Mouse (Mus musculus): ENCODE results near the gene Tuba3a.
"Not testable (repeated sequence)": the region's sequence is repeated elsewhere in the genome, so short reads cannot be mapped to it uniquely, and the experiment has no call there.

The Tuba3a gene

GRCm38 (mm10) chr6:125307091-125307490 lies 21.2 kb upstream of the Tuba3a start:
- no peak for DNase-seq (ENCODE audit: low spot score)

- DNase-seq (ENCODE audit: low spot score), result no peak
Observed at GRCm38 (mm10) chr6:125305465-125305864, 19.6 kb upstream of the Tuba3a start.

- DNase-seq (ENCODE audit: low spot score), result not testable (repeated sequence)
Observed at GRCm38 (mm10) chr6:125304408-125304807, 18.6 kb upstream of the Tuba3a start.

- no peak for DNase-seq (ENCODE audit: low spot score)
Observed at GRCm38 (mm10) chr6:125303242-125303641, 17.4 kb upstream of the Tuba3a start.

GRCm38 (mm10) chr6:125302231-125302982 lies 16.6 kb upstream of the Tuba3a start:
- DNase-seq (ENCODE audit: low spot score), result no peak

GRCm38 (mm10) chr6:125300982-125301381 lies 15.1 kb upstream of the Tuba3a start:
- no peak for DNase-seq (ENCODE audit: low spot score)

GRCm38 (mm10) chr6:125297149-125297820 lies 11.4 kb upstream of the Tuba3a start:
- no peak for DNase-seq (ENCODE audit: low spot score)

- no peak for DNase-seq (ENCODE audit: low spot score)
Observed at GRCm38 (mm10) chr6:125294049-125294448, 8.2 kb upstream of the Tuba3a start.

GRCm38 (mm10) chr6:125292256-125292655 lies 6.4 kb upstream of the Tuba3a start:
- no peak for DNase-seq (ENCODE audit: low spot score)

- DNase-seq (ENCODE audit: low spot score), result no peak
Observed at GRCm38 (mm10) chr6:125291329-125291728, 5.5 kb upstream of the Tuba3a start.

- no peak for DNase-seq (ENCODE audit: low spot score)
Observed at GRCm38 (mm10) chr6:125288730-125289129, 2.9 kb upstream of the Tuba3a start.

- no peak for DNase-seq (ENCODE audit: low spot score)
Observed at GRCm38 (mm10) chr6:125286944-125287343, 1.1 kb upstream of the Tuba3a start.

GRCm38 (mm10) chr6:125284751-125285150 lies 1.1 kb downstream of the Tuba3a start:
- no peak for DNase-seq (ENCODE audit: low spot score)

GRCm38 (mm10) chr6:125284250-125284649 lies 1.6 kb downstream of the Tuba3a start:
- no peak for DNase-seq (ENCODE audit: low spot score)

GRCm38 (mm10) chr6:125282721-125283120 lies 3.1 kb downstream of the Tuba3a start:
- not testable (repeated sequence) for DNase-seq (ENCODE audit: low spot score)

GRCm38 (mm10) chr6:125279729-125280128 lies 6.1 kb downstream of the Tuba3a start:
- no peak for DNase-seq (ENCODE audit: low spot score)

- DNase-seq (ENCODE audit: low spot score), result peak; percentile 44
Observed at GRCm38 (mm10) chr6:125274841-125275563, 10.8 kb downstream of the Tuba3a start.

- DNase-seq (ENCODE audit: low spot score), result no peak
Observed at GRCm38 (mm10) chr6:125272228-125272785, 13.5 kb downstream of the Tuba3a start.

GRCm38 (mm10) chr6:125271455-125272227 lies 14.2 kb downstream of the Tuba3a start:
- peak; percentile 89 for DNase-seq (ENCODE audit: low spot score)

GRCm38 (mm10) chr6:125268799-125269198 lies 17.0 kb downstream of the Tuba3a start:
- no peak for DNase-seq (ENCODE audit: low spot score)

GRCm38 (mm10) chr6:125267469-125267868 lies 18.4 kb downstream of the Tuba3a start:
- DNase-seq (ENCODE audit: low spot score), result no peak

- DNase-seq (ENCODE audit: low spot score), result not testable (repeated sequence)
Observed at GRCm38 (mm10) chr6:125266600-125266999, 19.2 kb downstream of the Tuba3a start.
